Mouse (Mus musculus) liver, adult 2 months (tissue): ENCODE results near the gene Cgref1.

ENCODE experiments used
- CTCF ChIP-seq: fragments of 200-500 bp; IDR thresholded peaks from 2 replicates; pipeline ENCODE4 v1.5.1; 2011; ENCODE audit warnings: low read depth, low read length, control low read depth
- POLR2A ChIP-seq: fragments of 200-500 bp; IDR thresholded peaks from 2 replicates; pipeline ENCODE4 v1.6.1; 2011; ENCODE audit warnings: low read length, control low read depth; ENCODE audit not compliant: insufficient read depth; ENCODE audit errors: extremely low read depth

DNA sequence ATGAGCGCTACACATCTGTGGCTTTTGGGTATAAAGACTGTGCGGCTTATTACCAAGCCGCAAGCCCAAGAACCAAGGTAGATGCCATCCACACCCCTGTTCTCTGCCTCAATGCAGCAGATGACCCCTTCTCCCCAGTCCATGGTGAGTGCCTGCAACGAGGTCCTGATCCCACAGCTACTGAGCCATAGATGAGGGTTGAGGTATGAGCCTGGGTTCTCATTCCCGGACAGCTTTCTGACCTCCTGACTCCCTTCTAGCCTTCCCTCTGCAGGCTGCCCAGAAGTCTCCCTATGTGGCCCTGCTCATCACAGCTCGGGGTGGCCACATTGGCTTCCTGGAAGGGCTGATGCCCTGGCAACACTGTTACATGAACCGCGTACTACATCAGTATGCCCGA, 9.2 kb upstream of the Cgref1 start:
- no peak for TF ChIP-seq POLR2A
- no peak for TF ChIP-seq CTCF
